Comparison of ENCODE assay signal across 8 mouse cellular contexts in the genomic region with DNA sequence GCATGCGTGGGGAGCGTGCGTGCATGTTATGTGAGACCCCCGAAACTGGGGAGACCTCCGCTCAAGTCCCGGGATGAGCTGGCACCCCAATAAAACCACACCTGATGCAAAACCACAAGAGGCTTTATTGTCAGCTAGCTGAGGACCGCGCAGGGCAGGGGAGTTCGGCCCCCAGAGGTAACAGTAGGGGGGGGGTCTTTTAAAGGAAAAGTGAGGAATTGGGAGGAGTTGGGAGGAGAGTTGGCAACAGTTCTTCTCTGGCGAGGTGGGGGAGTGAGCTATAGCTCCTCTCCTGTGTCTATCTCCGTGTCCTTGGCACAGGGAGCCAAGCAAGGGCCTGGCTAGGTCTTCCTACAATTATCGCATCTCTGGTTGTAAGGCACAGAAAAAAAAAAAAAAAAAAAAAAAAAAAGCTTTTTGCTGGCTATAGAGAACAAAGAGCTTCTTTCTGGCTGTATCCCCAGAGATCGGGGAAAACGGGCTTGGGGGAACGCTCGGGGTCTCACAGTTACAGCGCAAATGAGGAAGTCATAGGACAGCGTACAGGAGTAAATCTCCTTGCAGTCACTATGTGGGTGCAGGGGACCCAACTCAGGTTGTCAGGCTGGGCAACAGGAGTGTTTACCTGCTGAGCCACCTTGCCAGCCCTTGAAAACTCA. TPM values are rescaled to one million over a fixed set of nuclear protein-coding genes. Genes with fewer than 3 reads are reported as not detected.
A peak's percentile ranks its signal among the peaks of the same experiment; 100 is the strongest.
DNase-seq lines count a peak whose midpoint lies in the region; ATAC-seq lines count a peak whose summit lies in the region.

No protein-coding gene starts in this region.

- H3K4me2 ChIP-seq in forebrain, embryonic 15.5 days (replicated peaks) = peak overlapping the region; percentile 94
- peak overlapping the region; percentile 83 for H3K4me2 ChIP-seq in intestine, embryonic 16.5 days (ENCODE audit: low read depth, low read length)

- peak overlapping the region; percentile 87 for H3K9ac ChIP-seq in forebrain, embryonic 15.5 days (replicated peaks)
- H3K9ac ChIP-seq in intestine, embryonic 16.5 days (ENCODE audit: low read depth, low read length) = peak overlapping the region; percentile 65

- H3K27me3 ChIP-seq in forebrain, embryonic 15.5 days = no peaks in the 10 kb centered on the region
- H3K27me3 ChIP-seq in intestine, embryonic 16.5 days (replicated peaks; ENCODE audit: control insufficient read depth, insufficient read depth, low read length) = no peaks in the 10 kb centered on the region

- H3K4me3 ChIP-seq in forebrain, embryonic 15.5 days = peak overlapping the region; percentile 80
- H3K4me3 ChIP-seq in intestine, embryonic 16.5 days (ENCODE audit: low read length) = peak overlapping the region; percentile 85

- H3K9me3 ChIP-seq in forebrain, embryonic 15.5 days = no peaks in the 10 kb centered on the region
- no peaks in the 10 kb centered on the region for H3K9me3 ChIP-seq in intestine, embryonic 16.5 days (ENCODE audit: control insufficient read depth, low read length)

- peaks cover 26% of the 10 kb centered on the region for H3K4me1 ChIP-seq in forebrain, embryonic 15.5 days
- peaks cover 11% of the 10 kb centered on the region; the same call in 1 of the 2 replicates for H3K4me1 ChIP-seq in intestine, embryonic 16.5 days (ENCODE audit: control insufficient read depth, insufficient read depth, low read length)

- H3K36me3 ChIP-seq in forebrain, embryonic 15.5 days = peaks cover 44% of the 10 kb centered on the region
- peaks cover 9% of the 10 kb centered on the region; the same call in 1 of the 2 replicates for H3K36me3 ChIP-seq in intestine, embryonic 16.5 days (ENCODE audit: control insufficient read depth, insufficient read depth, low read length)

- WGBS in forebrain, embryonic 15.5 days = under 1% methylated on average over 18 of the region's 18 CpGs
- 3% methylated on average over 18 of the region's 18 CpGs for WGBS in intestine, embryonic 16.5 days

- intact Hi-C loops in gastrocnemius, postnatal 14 days (cut with DNase I; ENCODE audit: low total_unique reads) = no loop called here

- peak overlapping the region; percentile 94 for H3K27ac ChIP-seq in forebrain, embryonic 15.5 days (replicated peaks)
- H3K27ac ChIP-seq in intestine, embryonic 16.5 days (ENCODE audit: low read length) = peak overlapping the region; percentile 93

- DNase-seq in ovary, adult 18-20 months (ENCODE audit: low spot score) = peak; percentile 24
- DNase-seq in ovary, postnatal 14 days (ENCODE audit: low spot score) = no peak
- peak; percentile 45 to 54 for DNase-seq in cerebellum, adult 18-20 months
- DNase-seq in testis, postnatal 14 days (ENCODE audit: low spot score) = peak; percentile 79
- no peak for DNase-seq in gastrocnemius, postnatal 14 days

- peak; percentile 43 for ATAC-seq in forebrain, embryonic 15.5 days (replicated peaks)
- ATAC-seq in intestine, embryonic 16.5 days = peak; percentile 16
- ATAC-seq in megakaryocyte, adult 5-6 weeks (ENCODE audit: poor library complexity, severe bottlenecking) = peak; percentile 38; the same call in 1 of the 2 replicates

RNA-seq across cellular contexts. Expression of gene Zfp61, which starts 1.1 kb away (rescaled TPM):
- 51.2 and 59.0 TPM in 2 replicates for polyA plus RNA-seq in forebrain, embryonic 15.5 days (2015; fragmentation: Nextera tagmentation; extraction: Ambion mirVana)
- polyA plus RNA-seq in intestine, embryonic 16.5 days (2015; fragmentation: Nextera tagmentation; extraction: Ambion mirVana) = 18.7 and 21.7 TPM in 2 replicates
- total RNA-seq in megakaryocyte, adult 5-6 weeks (2015) = 4.2 and 4.9 TPM in 2 replicates
- total RNA-seq in megakaryocyte, adult 5-6 weeks (2017) = 10.6 and 12.7 TPM in 2 replicates
- 1 to 10 TPM; 2.6 to 3.8 TPM for total RNA-seq in gastrocnemius, postnatal 14 days (2021)

RNA-seq across cellular contexts. Expression of gene Zfp94, which starts 16.5 kb away (rescaled TPM):
- polyA plus RNA-seq in forebrain, embryonic 15.5 days (2015; fragmentation: Nextera tagmentation; extraction: Ambion mirVana) = 24.5 and 24.7 TPM in 2 replicates
- polyA plus RNA-seq in intestine, embryonic 16.5 days (2015; fragmentation: Nextera tagmentation; extraction: Ambion mirVana) = 6.0 and 7.3 TPM in 2 replicates
- total RNA-seq in megakaryocyte, adult 5-6 weeks (2015) = 0.49 and 1.6 TPM in 2 replicates
- total RNA-seq in megakaryocyte, adult 5-6 weeks (2017) = 0.94 and 0.95 TPM in 2 replicates
- total RNA-seq in gastrocnemius, postnatal 14 days (2021) = 1 to 10 TPM; 1.7 to 2.4 TPM

RNA-seq across cellular contexts. Expression of gene Zfp93, which starts 29.7 kb away (rescaled TPM):
- polyA plus RNA-seq in forebrain, embryonic 15.5 days (2015; fragmentation: Nextera tagmentation; extraction: Ambion mirVana) = 9.3 and 12.1 TPM in 2 replicates
- polyA plus RNA-seq in intestine, embryonic 16.5 days (2015; fragmentation: Nextera tagmentation; extraction: Ambion mirVana) = 5.4 and 6.8 TPM in 2 replicates
- total RNA-seq in megakaryocyte, adult 5-6 weeks (2015) = 0.36 TPM in 1 of 2 replicates, not detected in the other
- 0.08 and 0.26 TPM in 2 replicates for total RNA-seq in megakaryocyte, adult 5-6 weeks (2017)
- total RNA-seq in gastrocnemius, postnatal 14 days (2021) = 1 to 10 TPM; 3.0 to 3.7 TPM

RNA-seq across cellular contexts. Expression of gene Tescl, which starts 33.8 kb away (rescaled TPM):
- not detected in 2 replicates for polyA plus RNA-seq in forebrain, embryonic 15.5 days (2015; fragmentation: Nextera tagmentation; extraction: Ambion mirVana)
- polyA plus RNA-seq in intestine, embryonic 16.5 days (2015; fragmentation: Nextera tagmentation; extraction: Ambion mirVana) = not detected in 2 replicates
- not detected in 2 replicates for total RNA-seq in megakaryocyte, adult 5-6 weeks (2015)
- not detected in 2 replicates for total RNA-seq in megakaryocyte, adult 5-6 weeks (2017)
- total RNA-seq in gastrocnemius, postnatal 14 days (2021) = not detected

RNA-seq across cellular contexts. Expression of gene Zfp108, which starts 45.4 kb away (rescaled TPM):
- polyA plus RNA-seq in forebrain, embryonic 15.5 days (2015; fragmentation: Nextera tagmentation; extraction: Ambion mirVana) = 4.1 and 5.3 TPM in 2 replicates
- polyA plus RNA-seq in intestine, embryonic 16.5 days (2015; fragmentation: Nextera tagmentation; extraction: Ambion mirVana) = 2.4 and 2.9 TPM in 2 replicates
- 0.56 and 0.93 TPM in 2 replicates for total RNA-seq in megakaryocyte, adult 5-6 weeks (2015)
- total RNA-seq in megakaryocyte, adult 5-6 weeks (2017) = 0.51 and 0.65 TPM in 2 replicates
- total RNA-seq in gastrocnemius, postnatal 14 days (2021) = 1 to 10 TPM; 1.4 TPM

Comparison
In these comparisons a context has a peak if more than half of its experiments do, and no peak if none do; other contexts are left out.
1. DNase-seq: peak in ovary, adult 18-20 months (single experiment), cerebellum, adult 18-20 months (2 of 2) and testis, postnatal 14 days (single experiment); none in ovary, postnatal 14 days (single experiment) and gastrocnemius, postnatal 14 days (single experiment).
2. Peak in every context shown above with its lines, with median percentiles within 50 percentile points of each other: ATAC-seq.